Mouse (Mus musculus): ENCODE measurements at regions not wholly inside any gene's neighbourhood (a gene's known extent, or its start where the extent isn't known, plus 50 kb on each side); places are given as distances from the start of the nearest gene placed in this dataset.
A peak's percentile ranks its signal among the peaks of the same experiment; 100 is the strongest.

GRCm38 (mm10) chr9:47353017-47353416 is 177.0 kb upstream of the Cadm1 start:
- H3K4me3 ChIP-seq (ENCODE audit: low read depth, low read length), result no peak overlapping the region
- 17% methylated on average over 2 of the region's 2 CpGs for WGBS
- peak; percentile 53; the same call in 1 of the 2 replicates for ATAC-seq (ENCODE audit: insufficient number of reproducible peaks, insufficient read depth, low FRiP score, low read depth)

GRCm38 (mm10) chr9:47353972-47354371 is 176.0 kb upstream of the Cadm1 start:
- no peaks in the 10 kb centered on the region for H3K36me3 ChIP-seq (ENCODE audit: control insufficient read depth, insufficient read depth, low read length)
- 75% methylated on average over 5 of the region's 5 CpGs for WGBS
- no peak overlapping the region for H3K4me2 ChIP-seq (replicated peaks; ENCODE audit: low read depth, low read length)
- H3K27ac ChIP-seq (ENCODE audit: low read length), result no peak overlapping the region
- H3K9me3 ChIP-seq (ENCODE audit: control insufficient read depth, low read depth, low read length), result no peaks in the 10 kb centered on the region
- H3K9ac ChIP-seq (replicated peaks; ENCODE audit: low read depth, low read length), result no peak overlapping the region
- H3K27me3 ChIP-seq (ENCODE audit: control insufficient read depth, insufficient read depth, low read length), result no peaks in the 10 kb centered on the region
- no peaks in the 10 kb centered on the region for H3K4me1 ChIP-seq (ENCODE audit: control insufficient read depth, insufficient read depth, low read length)
- no peak overlapping the region for H3K4me3 ChIP-seq (ENCODE audit: low read depth, low read length)
- ATAC-seq (ENCODE audit: insufficient number of reproducible peaks, insufficient read depth, low FRiP score, low read depth), result no peak

More at GRCm38 (mm10) chr9:47353017-47353416, 177.0 kb upstream of the Cadm1 start:
- Histone ChIP-seq H3K4me2 (replicated peaks; ENCODE audit: low read depth, low read length) (no peak overlapping the region), H3K9me3 (ENCODE audit: control insufficient read depth, low read depth, low read length) (no peaks in the 10 kb centered on the region), H3K27me3 (ENCODE audit: control insufficient read depth, insufficient read depth, low read length) (no peaks in the 10 kb centered on the region), H3K4me1 (ENCODE audit: control insufficient read depth, insufficient read depth, low read length) (no peaks in the 10 kb centered on the region), H3K36me3 (ENCODE audit: control insufficient read depth, insufficient read depth, low read length) (no peaks in the 10 kb centered on the region), H3K27ac (ENCODE audit: low read length) (no peak overlapping the region), H3K9ac (replicated peaks; ENCODE audit: low read depth, low read length) (no peak overlapping the region)

- Histone ChIP-seq H3K9ac (replicated peaks; ENCODE audit: low read depth, low read length) (no peak overlapping the region), H3K4me1 (ENCODE audit: control insufficient read depth, insufficient read depth, low read length) (no peaks in the 10 kb centered on the region), H3K36me3 (ENCODE audit: control insufficient read depth, insufficient read depth, low read length) (no peaks in the 10 kb centered on the region), H3K9me3 (ENCODE audit: control insufficient read depth, low read depth, low read length) (no peaks in the 10 kb centered on the region), H3K27me3 (ENCODE audit: control insufficient read depth, insufficient read depth, low read length) (no peaks in the 10 kb centered on the region), H3K27ac (ENCODE audit: low read length) (no peak overlapping the region), H3K4me2 (replicated peaks; ENCODE audit: low read depth, low read length) (no peak overlapping the region), H3K4me3 (ENCODE audit: low read depth, low read length) (no peak overlapping the region)
- WGBS, result 85% methylated on average over 2 of the region's 2 CpGs
- no peak for ATAC-seq (ENCODE audit: insufficient number of reproducible peaks, insufficient read depth, low FRiP score, low read depth)
Observed at GRCm38 (mm10) chr9:47354423-47354822, 175.6 kb upstream of the Cadm1 start.

GRCm38 (mm10) chr9:47354866-47355265 is 175.1 kb upstream of the Cadm1 start:
- no peak overlapping the region for H3K4me3 ChIP-seq (ENCODE audit: low read depth, low read length)
- no peak overlapping the region for H3K9ac ChIP-seq (replicated peaks; ENCODE audit: low read depth, low read length)
- no peak overlapping the region for H3K4me2 ChIP-seq (replicated peaks; ENCODE audit: low read depth, low read length)
- no peaks in the 10 kb centered on the region for H3K36me3 ChIP-seq (ENCODE audit: control insufficient read depth, insufficient read depth, low read length)
- ATAC-seq (ENCODE audit: insufficient number of reproducible peaks, insufficient read depth, low FRiP score, low read depth), result no peak
- H3K9me3 ChIP-seq (ENCODE audit: control insufficient read depth, low read depth, low read length), result no peaks in the 10 kb centered on the region
- no peaks in the 10 kb centered on the region for H3K4me1 ChIP-seq (ENCODE audit: control insufficient read depth, insufficient read depth, low read length)
- WGBS, result 82% methylated on average over 9 of the region's 9 CpGs
- no peak overlapping the region for H3K27ac ChIP-seq (ENCODE audit: low read length)
- H3K27me3 ChIP-seq (ENCODE audit: control insufficient read depth, insufficient read depth, low read length), result no peaks in the 10 kb centered on the region

- H3K9me3 ChIP-seq (ENCODE audit: control insufficient read depth, low read depth, low read length), result no peaks in the 10 kb centered on the region
- no peaks in the 10 kb centered on the region for H3K27me3 ChIP-seq (ENCODE audit: control insufficient read depth, insufficient read depth, low read length)
- H3K4me3 ChIP-seq (ENCODE audit: low read depth, low read length), result no peak overlapping the region
- no peak overlapping the region for H3K4me2 ChIP-seq (replicated peaks; ENCODE audit: low read depth, low read length)
- ATAC-seq (ENCODE audit: insufficient number of reproducible peaks, insufficient read depth, low FRiP score, low read depth), result peak; percentile 83
- 58% methylated on average over 17 of the region's 17 CpGs for WGBS
- no peaks in the 10 kb centered on the region for H3K4me1 ChIP-seq (ENCODE audit: control insufficient read depth, insufficient read depth, low read length)
- H3K36me3 ChIP-seq (ENCODE audit: control insufficient read depth, insufficient read depth, low read length), result no peaks in the 10 kb centered on the region
- no peak overlapping the region for H3K27ac ChIP-seq (ENCODE audit: low read length)
- no peak overlapping the region for H3K9ac ChIP-seq (replicated peaks; ENCODE audit: low read depth, low read length)
Observed at GRCm38 (mm10) chr9:47357756-47358399, 172.1 kb upstream of the Cadm1 start.

GRCm38 (mm10) chr9:47358400-47358767 is 171.6 kb upstream of the Cadm1 start:
- no peak overlapping the region for H3K4me3 ChIP-seq (ENCODE audit: low read depth, low read length)
- no peaks in the 10 kb centered on the region for H3K36me3 ChIP-seq (ENCODE audit: control insufficient read depth, insufficient read depth, low read length)
- H3K4me1 ChIP-seq (ENCODE audit: control insufficient read depth, insufficient read depth, low read length), result no peaks in the 10 kb centered on the region
- peak; percentile 23; the same call in 1 of the 2 replicates for ATAC-seq (ENCODE audit: insufficient number of reproducible peaks, insufficient read depth, low FRiP score, low read depth)
- no peak overlapping the region for H3K9ac ChIP-seq (replicated peaks; ENCODE audit: low read depth, low read length)
- no peaks in the 10 kb centered on the region for H3K9me3 ChIP-seq (ENCODE audit: control insufficient read depth, low read depth, low read length)
- no peaks in the 10 kb centered on the region for H3K27me3 ChIP-seq (ENCODE audit: control insufficient read depth, insufficient read depth, low read length)
- no peak overlapping the region for H3K4me2 ChIP-seq (replicated peaks; ENCODE audit: low read depth, low read length)
- no peak overlapping the region for H3K27ac ChIP-seq (ENCODE audit: low read length)
- 57% methylated on average over 4 of the region's 4 CpGs for WGBS

- H3K36me3 ChIP-seq (ENCODE audit: control insufficient read depth, insufficient read depth, low read length), result no peaks in the 10 kb centered on the region
- no peak for ATAC-seq (ENCODE audit: insufficient number of reproducible peaks, insufficient read depth, low FRiP score, low read depth)
- peaks cover 7% of the 10 kb centered on the region; the same call in 1 of the 2 replicates for H3K27me3 ChIP-seq (ENCODE audit: control insufficient read depth, insufficient read depth, low read length)
- peaks cover 4% of the 10 kb centered on the region; the same call in 1 of the 2 replicates for H3K4me1 ChIP-seq (ENCODE audit: control insufficient read depth, insufficient read depth, low read length)
- H3K9ac ChIP-seq (replicated peaks; ENCODE audit: low read depth, low read length), result no peak overlapping the region
- no peaks in the 10 kb centered on the region for H3K9me3 ChIP-seq (ENCODE audit: control insufficient read depth, low read depth, low read length)
- no peak overlapping the region for H3K4me2 ChIP-seq (replicated peaks; ENCODE audit: low read depth, low read length)
- WGBS, result 30% methylated on average over 11 of the region's 11 CpGs
- no peak overlapping the region for H3K4me3 ChIP-seq (ENCODE audit: low read depth, low read length)
- H3K27ac ChIP-seq (ENCODE audit: low read length), result no peak overlapping the region
Observed at GRCm38 (mm10) chr9:47363086-47363485, 166.9 kb upstream of the Cadm1 start.

- no peak overlapping the region for H3K27ac ChIP-seq (ENCODE audit: low read length)
- no peak for ATAC-seq (ENCODE audit: insufficient number of reproducible peaks, insufficient read depth, low FRiP score, low read depth)
Observed at GRCm38 (mm10) chr9:47364762-47365161, 165.2 kb upstream of the Cadm1 start.

More at GRCm38 (mm10) chr9:47364762-47365161, 165.2 kb upstream of the Cadm1 start:
- Histone ChIP-seq H3K9me3 (ENCODE audit: control insufficient read depth, low read depth, low read length) (no peaks in the 10 kb centered on the region), H3K4me1 (ENCODE audit: control insufficient read depth, insufficient read depth, low read length) (peaks cover 9% of the 10 kb centered on the region; the same call in 1 of the 2 replicates), H3K9ac (replicated peaks; ENCODE audit: low read depth, low read length) (no peak overlapping the region), H3K4me2 (replicated peaks; ENCODE audit: low read depth, low read length) (no peak overlapping the region), H3K36me3 (ENCODE audit: control insufficient read depth, insufficient read depth, low read length) (no peaks in the 10 kb centered on the region), H3K27me3 (ENCODE audit: control insufficient read depth, insufficient read depth, low read length) (peaks cover 11% of the 10 kb centered on the region; the same call in 1 of the 2 replicates), H3K4me3 (ENCODE audit: low read depth, low read length) (no peak overlapping the region)
- 64% methylated on average over 3 of the region's 3 CpGs for WGBS

Measured in stomach, embryonic 14.5 days (tissue).